Mouse (Mus musculus) G1E (cell line): Measurements from ENCODE around the gene Prkca.

Source experiments
- CTCF ChIP-seq: IDR thresholded peaks from 2 replicates; pipeline ENCODE4 v1.5.1; 2012; ENCODE audit warnings: low read depth, low read length, inconsistent platforms, mixed read lengths
- GATA1 ChIP-seq: IDR thresholded peaks from 2 replicates; pipeline ENCODE4 v1.6.1; 2012; ENCODE audit warnings: borderline replicate concordance, low read length, inconsistent platforms, mixed read lengths
- POLR2AphosphoS5 ChIP-seq: IDR thresholded peaks from 2 replicates; pipeline ENCODE4 v1.6.1; 2012; ENCODE audit warnings: low read depth, low read length, inconsistent platforms; ENCODE audit not compliant: insufficient replicate concordance
- TAL1 ChIP-seq: conservative IDR thresholded peaks from 2 replicates; pipeline ENCODE4 v1.6.1; 2012; ENCODE audit warnings: low read depth, low read length, inconsistent platforms, mixed read lengths

DNA sequence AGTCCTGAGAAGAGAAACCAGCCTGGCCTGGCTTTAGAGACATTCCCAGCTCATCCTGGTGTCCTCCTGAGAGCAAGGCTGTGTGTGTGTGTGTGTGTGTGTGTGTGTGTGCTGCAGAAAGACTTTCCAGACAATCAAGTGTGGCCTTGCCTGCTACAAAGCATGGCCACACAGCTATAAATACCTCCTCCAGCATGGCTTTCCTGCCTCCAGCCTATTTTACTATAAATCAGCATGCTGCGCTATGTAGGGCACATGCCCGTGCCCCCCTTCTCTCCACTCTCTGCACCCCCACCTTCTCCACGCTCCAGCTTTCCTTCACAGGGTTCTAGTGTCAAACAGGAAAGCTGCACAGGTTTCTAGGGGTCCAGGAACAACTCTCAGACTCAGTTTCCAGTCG is 448.1 kb downstream of the Prkca start:
- TF ChIP-seq CTCF (no peak), POLR2AphosphoS5 (no peak), GATA1 (no peak), TAL1 (no peak)
